8 mouse cellular contexts compared by ENCODE assay signal in the genomic region with DNA sequence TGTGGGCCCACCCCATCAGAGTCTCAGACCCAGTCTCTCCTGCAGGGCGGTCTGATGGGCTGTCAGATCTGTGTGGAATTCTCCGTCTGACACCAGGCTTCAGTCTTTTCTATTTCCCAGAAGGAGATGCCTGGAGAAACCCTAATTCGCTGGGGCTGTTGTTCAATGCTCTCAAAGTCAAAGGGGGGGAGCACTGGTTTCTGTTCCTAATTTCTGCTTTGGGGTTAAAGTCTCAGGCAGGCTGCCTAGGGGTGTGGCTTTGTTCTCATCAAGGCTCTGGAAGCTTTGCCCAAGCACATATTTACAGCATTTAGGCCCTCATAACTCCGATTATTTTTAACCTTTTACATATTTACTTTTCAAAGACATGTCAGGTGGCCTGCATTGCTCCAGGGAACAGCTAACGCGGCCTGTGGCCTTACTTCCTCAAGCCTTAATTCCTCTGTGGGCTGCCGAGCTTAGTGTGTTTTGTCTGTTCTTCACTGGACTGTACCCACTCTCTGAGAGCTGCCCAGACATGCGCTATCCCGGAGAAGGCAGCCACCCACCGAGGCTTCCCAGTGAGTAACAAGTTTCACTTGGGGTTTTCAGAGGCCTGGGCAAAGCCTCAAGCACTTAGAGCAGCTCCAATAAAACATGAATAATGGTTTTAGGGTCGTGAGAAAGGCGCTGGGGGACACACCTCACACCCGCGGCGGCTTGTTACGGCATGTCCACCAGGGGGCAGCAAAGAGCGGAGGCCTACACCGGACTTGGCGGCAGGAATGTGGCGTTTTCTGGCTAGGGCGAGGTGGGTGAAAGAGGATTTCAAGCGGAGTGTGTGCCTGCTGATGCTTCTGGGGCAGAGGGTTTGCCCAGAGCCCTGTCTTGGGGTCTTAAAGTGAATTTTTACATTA. TPM values are rescaled to one million over a fixed set of nuclear protein-coding genes. Genes with fewer than 3 reads are reported as not detected.
DNase-seq lines count a peak whose midpoint lies in the region; ATAC-seq and TF ChIP-seq lines count a peak whose summit lies in the region.

No protein-coding gene starts in this region.

- H3K4me3 ChIP-seq in heart, adult 2 months = no peak overlapping the region
- no peak overlapping the region; the same call in 1 of the 2 replicates for H3K4me3 ChIP-seq in heart, embryonic 10.5 days
- H3K4me3 ChIP-seq in ES-E14 (ENCODE audit: insufficient read depth in 1 of 2, low read depth in 1 of 2, low read length in 2 of 2, poor library complexity in 1 of 2, severe bottlenecking in 1 of 2) = no peak overlapping the region
- H3K4me3 ChIP-seq in heart, postnatal 0 days (ENCODE audit: low read depth, low read length) = no peak overlapping the region
- no peak overlapping the region for H3K4me3 ChIP-seq in limb, embryonic 12.5 days (replicated peaks)

- 0 out of 2 replicates have a peak, but pooled peaks have one; percentile 100 for TF ChIP-seq CTCF in heart, adult 2 months (IDR thresholded peaks at IDR 0.05)
- peak; percentile 90 for TF ChIP-seq CTCF in heart, postnatal 0 days (IDR thresholded peaks at IDR 0.05; ENCODE audit: low read depth)

- H3K79me2 ChIP-seq in heart, adult 2 months (replicated peaks; ENCODE audit: control insufficient read depth, insufficient read depth, low read length) = no peaks in the 10 kb centered on the region

- H3K27me3 ChIP-seq in heart, adult 2 months (ENCODE audit: control insufficient read depth, insufficient read depth, low read length) = peaks cover under 1% of the 10 kb centered on the region; the same call in 1 of the 2 replicates
- H3K27me3 ChIP-seq in heart, embryonic 10.5 days (ENCODE audit: insufficient read depth, poor library complexity, severe bottlenecking) = peaks cover 60% of the 10 kb centered on the region
- peaks cover 25% of the 10 kb centered on the region for H3K27me3 ChIP-seq in heart, postnatal 0 days (ENCODE audit: control insufficient read depth, insufficient read depth, low read length)
- peaks cover 63% of the 10 kb centered on the region for H3K27me3 ChIP-seq in limb, embryonic 12.5 days

- H3K27ac ChIP-seq in heart, adult 2 months = no peak overlapping the region
- H3K27ac ChIP-seq in heart, embryonic 10.5 days = no peak overlapping the region
- no peak overlapping the region for H3K27ac ChIP-seq in ES-E14 (ENCODE audit: insufficient read depth, low read depth, low read length, poor library complexity, severe bottlenecking)
- H3K27ac ChIP-seq in heart, postnatal 0 days (ENCODE audit: low read depth) = no peak overlapping the region
- H3K27ac ChIP-seq in limb, embryonic 12.5 days = no peak overlapping the region

- peak; percentile 45; the same call in 1 of the 2 replicates for ATAC-seq in heart, postnatal 0 days (ENCODE audit: insufficient read depth, low read depth)
- no peak for ATAC-seq in limb, embryonic 12.5 days (ENCODE audit: insufficient number of reproducible peaks, insufficient read depth, low FRiP score, low TSS enrichment, low read depth)
- peak; percentile 69 for ATAC-seq in monocyte, adult 5-6 weeks (replicated peaks; ENCODE audit: insufficient number of reproducible peaks, low FRiP score, low TSS enrichment, poor library complexity, severe bottlenecking)

- DNase-seq in heart, adult 2 months = peak; percentile 74 to 85
- no peak for DNase-seq in heart, embryonic 10.5 days (ENCODE audit: low spot score)
- DNase-seq in ES-E14 (ENCODE audit: low read depth, low spot score) = peak; percentile 69
- peak; percentile 72 to 75 for DNase-seq in cerebellum, postnatal 36 days
- DNase-seq in heart, postnatal 0 days (ENCODE audit: low spot score) = peak; percentile 25
- peak; percentile 37 to 84 for DNase-seq in thymus, postnatal 10 days (ENCODE audit: low spot score in 2 of 2)

- 26% methylated on average over 22 of the region's 22 CpGs for WGBS in heart, adult 2 months
- 27% methylated on average over 22 of the region's 22 CpGs for WGBS in heart, embryonic 10.5 days
- 27% methylated on average over 21 of the region's 22 CpGs for WGBS in heart, postnatal 0 days
- WGBS in limb, embryonic 12.5 days = 15% methylated on average over 22 of the region's 22 CpGs

- no peaks in the 10 kb centered on the region for H3K4me1 ChIP-seq in heart, adult 2 months (ENCODE audit: control insufficient read depth, insufficient read depth, low read length)
- peaks cover 2% of the 10 kb centered on the region; the same call in 1 of the 2 replicates for H3K4me1 ChIP-seq in heart, embryonic 10.5 days
- H3K4me1 ChIP-seq in ES-E14 (ENCODE audit: control insufficient read depth in 2 of 2, insufficient read depth in 2 of 2, low read length in 2 of 2, poor library complexity in 1 of 2) = peaks cover 0 to 6% of the 10 kb centered on the region in 2 experiments; a peak in 1 of 4 replicates
- no peaks in the 10 kb centered on the region for H3K4me1 ChIP-seq in heart, postnatal 0 days (ENCODE audit: control insufficient read depth, insufficient read depth)
- 0 out of 2 replicates have a peak, but pooled peaks cover 3% of the 10 kb centered on the region for H3K4me1 ChIP-seq in limb, embryonic 12.5 days (replicated peaks)

- H3K4me2 ChIP-seq in heart, postnatal 0 days (ENCODE audit: low read depth, low read length) = no peak overlapping the region; the same call in 1 of the 2 replicates
- H3K4me2 ChIP-seq in limb, embryonic 12.5 days = peak overlapping the region; percentile 35

- intact Hi-C loops in heart, adult 2 months (cut with DNase I) = no loop called here

- in situ Hi-C loops in ES-E14 (cut with MboI; ENCODE audit: low sequenced_read_pairs in 2 of 2, unreplicated experiment in 2 of 2) = no loop called here

- H3K36me3 ChIP-seq in heart, adult 2 months (ENCODE audit: control insufficient read depth, insufficient read depth, low read length) = no peaks in the 10 kb centered on the region
- no peaks in the 10 kb centered on the region for H3K36me3 ChIP-seq in heart, embryonic 10.5 days
- H3K36me3 ChIP-seq in ES-E14 (ENCODE audit: control insufficient read depth, insufficient read depth, low read length, poor library complexity, severe bottlenecking) = no peaks in the 10 kb centered on the region
- H3K36me3 ChIP-seq in heart, postnatal 0 days (replicated peaks; ENCODE audit: control insufficient read depth, insufficient read depth, low read length) = no peaks in the 10 kb centered on the region
- no peaks in the 10 kb centered on the region for H3K36me3 ChIP-seq in limb, embryonic 12.5 days

- TF ChIP-seq POLR2A in heart, adult 2 months (IDR thresholded peaks at IDR 0.05; ENCODE audit: insufficient read depth, low read depth, low read length) = no peak

- H3K9me3 ChIP-seq in heart, embryonic 10.5 days = no peaks in the 10 kb centered on the region
- H3K9me3 ChIP-seq in ES-E14 (ENCODE audit: control insufficient read depth, insufficient read depth, low read depth, low read length) = no peaks in the 10 kb centered on the region
- H3K9me3 ChIP-seq in heart, postnatal 0 days (replicated peaks; ENCODE audit: control insufficient read depth, low read length) = no peaks in the 10 kb centered on the region
- no peaks in the 10 kb centered on the region for H3K9me3 ChIP-seq in limb, embryonic 12.5 days

- TF ChIP-seq EP300 in heart, adult 2 months (IDR thresholded peaks at IDR 0.05; ENCODE audit: insufficient read depth, low read depth, low read length) = no peak
- TF ChIP-seq EP300 in heart, postnatal 0 days (IDR thresholded peaks at IDR 0.05; ENCODE audit: low read depth) = no peak

- no peak overlapping the region for H3K9ac ChIP-seq in heart, adult 2 months (ENCODE audit: low read depth, low read length)
- no peak overlapping the region for H3K9ac ChIP-seq in ES-E14 (ENCODE audit: insufficient read depth, low read depth, low read length, poor library complexity, severe bottlenecking)
- H3K9ac ChIP-seq in heart, postnatal 0 days (replicated peaks; ENCODE audit: low read depth, low read length) = no peak overlapping the region
- H3K9ac ChIP-seq in limb, embryonic 12.5 days (replicated peaks) = no peak overlapping the region

RNA-seq across cellular contexts. Expression of gene Hes2, which starts 6.6 kb away (rescaled TPM):
- total RNA-seq in heart, adult 2 months (2021) = not detected
- not detected in 2 replicates for polyA plus RNA-seq in heart, adult 2 months (2012; rRNA removed)
- not detected in 2 replicates for polyA plus RNA-seq in heart, embryonic 10.5 days (2016; fragmentation: Nextera tagmentation; extraction: Ambion mirVana)
- total RNA-seq in ES-E14 (2012; rRNA removed) = 0.32 and 0.58 TPM in 2 replicates
- total RNA-seq in heart, postnatal 0 days (2014; rRNA removed; ENCODE audit: low replicate concordance) = not detected in 2 replicates
- polyA plus RNA-seq in heart, postnatal 0 days (2015; fragmentation: Nextera tagmentation; extraction: Ambion mirVana) = not detected in 2 replicates
- not detected in 2 replicates for polyA plus RNA-seq in limb, embryonic 12.5 days (2016; fragmentation: Nextera tagmentation; extraction: Ambion mirVana)
- total RNA-seq in monocyte, adult 5-6 weeks (2017) = not detected in 3 replicates

RNA-seq across cellular contexts. Expression of gene Acot7, which starts 12.7 kb away (rescaled TPM):
- total RNA-seq in heart, adult 2 months (2021) = 10 to 100 TPM; 58.1 to 64.8 TPM
- polyA plus RNA-seq in heart, adult 2 months (2012; rRNA removed) = 51.7 and 65.0 TPM in 2 replicates
- polyA plus RNA-seq in heart, embryonic 10.5 days (2016; fragmentation: Nextera tagmentation; extraction: Ambion mirVana) = 43.7 and 48.9 TPM in 2 replicates
- total RNA-seq in ES-E14 (2012; rRNA removed) = 38.8 and 51.9 TPM in 2 replicates
- 17.9 and 39.5 TPM in 2 replicates for total RNA-seq in heart, postnatal 0 days (2014; rRNA removed; ENCODE audit: low replicate concordance)
- polyA plus RNA-seq in heart, postnatal 0 days (2015; fragmentation: Nextera tagmentation; extraction: Ambion mirVana) = 68.8 and 73.5 TPM in 2 replicates
- polyA plus RNA-seq in limb, embryonic 12.5 days (2016; fragmentation: Nextera tagmentation; extraction: Ambion mirVana) = 37.6 and 40.2 TPM in 2 replicates
- total RNA-seq in monocyte, adult 5-6 weeks (2017) = 18.1 to 62.4 TPM (median 30.9 TPM) in 3 replicates

RNA-seq across cellular contexts. Expression of gene Espn, which starts 13.1 kb away (rescaled TPM):
- 1 to 10 TPM; 2.4 to 2.5 TPM for total RNA-seq in heart, adult 2 months (2021)
- polyA plus RNA-seq in heart, adult 2 months (2012; rRNA removed) = 2.7 and 3.2 TPM in 2 replicates
- 1.4 and 4.0 TPM in 2 replicates for polyA plus RNA-seq in heart, embryonic 10.5 days (2016; fragmentation: Nextera tagmentation; extraction: Ambion mirVana)
- total RNA-seq in ES-E14 (2012; rRNA removed) = 5.6 and 6.6 TPM in 2 replicates
- total RNA-seq in heart, postnatal 0 days (2014; rRNA removed; ENCODE audit: low replicate concordance) = 0.34 and 0.97 TPM in 2 replicates
- polyA plus RNA-seq in heart, postnatal 0 days (2015; fragmentation: Nextera tagmentation; extraction: Ambion mirVana) = 0.69 and 0.87 TPM in 2 replicates
- polyA plus RNA-seq in limb, embryonic 12.5 days (2016; fragmentation: Nextera tagmentation; extraction: Ambion mirVana) = 1.9 and 2.3 TPM in 2 replicates
- total RNA-seq in monocyte, adult 5-6 weeks (2017) = 0.53 to 2.0 TPM (median 0.78 TPM) in 3 replicates

RNA-seq across cellular contexts. Expression of gene Tnfrsf25, which starts 49.5 kb away (rescaled TPM):
- 1 to 10 TPM; 1.4 to 2.4 TPM for total RNA-seq in heart, adult 2 months (2021)
- polyA plus RNA-seq in heart, adult 2 months (2012; rRNA removed) = 6.1 and 7.4 TPM in 2 replicates
- 0.90 and 1.3 TPM in 2 replicates for polyA plus RNA-seq in heart, embryonic 10.5 days (2016; fragmentation: Nextera tagmentation; extraction: Ambion mirVana)
- 3.8 and 5.7 TPM in 2 replicates for total RNA-seq in ES-E14 (2012; rRNA removed)
- 0.89 TPM in 1 of 2 replicates, not detected in the other for total RNA-seq in heart, postnatal 0 days (2014; rRNA removed; ENCODE audit: low replicate concordance)
- 0.75 and 1.2 TPM in 2 replicates for polyA plus RNA-seq in heart, postnatal 0 days (2015; fragmentation: Nextera tagmentation; extraction: Ambion mirVana)
- polyA plus RNA-seq in limb, embryonic 12.5 days (2016; fragmentation: Nextera tagmentation; extraction: Ambion mirVana) = 0.96 and 1.9 TPM in 2 replicates
- 1.3 to 4.7 TPM in 2 of 3 replicates, not detected in the other for total RNA-seq in monocyte, adult 5-6 weeks (2017)
